Mouse (Mus musculus): ENCODE measurements around the gene Lrrc74a. TPM values are rescaled to one million over a fixed set of nuclear protein-coding genes. Genes with fewer than 3 reads are reported as not detected.

Gene Lrrc74a
- polyA plus RNA-seq, 1 experiment, result not detected

GRCm38 (mm10) chr12:86805315-86805714 lies 71.1 kb downstream of the Lrrc74a start:
- TF ChIP-seq TAL1 (IDR thresholded peaks at IDR 0.05; ENCODE audit: low read length) (no peak), GATA1 (IDR thresholded peaks at IDR 0.05; ENCODE audit: low read length) (no peak)
- Histone ChIP-seq H3K4me1 (ENCODE audit: control insufficient read depth) (peaks cover 23% of the 10 kb centered on the region), H3K4me3 (replicated peaks) (no peak overlapping the region), H3K9me3 (ENCODE audit: control insufficient read depth, low read length) (no peaks in the 10 kb centered on the region), H3K36me3 (ENCODE audit: control insufficient read depth) (no peaks in the 10 kb centered on the region), H3K27me3 (ENCODE audit: control insufficient read depth) (peaks cover 62% of the 10 kb centered on the region)

DNA sequence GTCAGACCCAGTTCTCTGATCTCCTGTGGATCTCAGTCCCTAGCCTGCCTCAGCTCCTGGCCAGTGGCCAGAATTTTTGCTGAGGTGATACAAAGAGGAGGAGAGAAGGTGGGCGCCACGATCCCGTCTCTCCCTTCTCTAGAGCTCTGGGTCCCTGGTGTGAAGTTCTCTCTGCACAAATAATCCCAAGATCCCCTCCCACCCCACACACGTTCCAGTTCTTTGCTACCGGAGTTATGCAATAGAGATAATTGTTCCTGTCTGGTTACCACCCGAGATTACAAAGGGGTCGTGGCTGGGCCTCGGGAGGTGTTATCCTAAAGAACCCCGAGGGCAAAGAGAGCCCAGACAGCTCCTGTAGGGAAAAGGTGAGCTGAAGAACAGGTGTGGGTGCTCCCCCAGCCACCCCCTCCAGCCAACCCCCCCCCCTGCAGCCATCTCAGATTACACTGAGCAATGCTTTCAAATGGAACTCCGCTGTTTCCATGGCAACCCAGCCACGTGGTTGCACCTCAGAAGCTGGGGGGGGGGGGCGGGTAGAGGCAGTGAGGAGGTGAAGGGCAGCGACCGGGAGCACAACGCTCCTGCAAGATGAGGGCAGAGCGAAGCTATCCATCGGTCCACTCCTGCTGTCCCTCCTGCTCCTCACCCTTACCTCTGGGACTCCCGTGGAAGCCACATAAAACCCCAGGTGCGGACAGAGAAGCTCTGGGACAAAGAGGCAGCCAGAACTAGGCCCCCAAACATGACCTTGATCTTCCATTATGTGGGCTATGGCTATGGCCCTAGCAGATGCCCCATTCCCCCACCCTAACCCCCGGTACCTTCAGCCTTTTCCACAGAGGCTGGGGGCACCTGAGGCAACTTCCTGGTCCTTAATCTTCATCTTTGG lies 72.1 kb downstream of the Lrrc74a start:
- no peak overlapping the region for H3K4me3 ChIP-seq (replicated peaks)
- H3K4me1 ChIP-seq (ENCODE audit: control insufficient read depth), result peaks cover 17% of the 10 kb centered on the region
- no peaks in the 10 kb centered on the region for H3K9me3 ChIP-seq (ENCODE audit: control insufficient read depth, low read length)
- H3K36me3 ChIP-seq (ENCODE audit: control insufficient read depth), result no peaks in the 10 kb centered on the region
- TF ChIP-seq GATA1 (IDR thresholded peaks at IDR 0.05; ENCODE audit: low read length) (no peak), TAL1 (IDR thresholded peaks at IDR 0.05; ENCODE audit: low read length) (no peak)
- H3K27me3 ChIP-seq (ENCODE audit: control insufficient read depth), result peaks cover 61% of the 10 kb centered on the region

DNA sequence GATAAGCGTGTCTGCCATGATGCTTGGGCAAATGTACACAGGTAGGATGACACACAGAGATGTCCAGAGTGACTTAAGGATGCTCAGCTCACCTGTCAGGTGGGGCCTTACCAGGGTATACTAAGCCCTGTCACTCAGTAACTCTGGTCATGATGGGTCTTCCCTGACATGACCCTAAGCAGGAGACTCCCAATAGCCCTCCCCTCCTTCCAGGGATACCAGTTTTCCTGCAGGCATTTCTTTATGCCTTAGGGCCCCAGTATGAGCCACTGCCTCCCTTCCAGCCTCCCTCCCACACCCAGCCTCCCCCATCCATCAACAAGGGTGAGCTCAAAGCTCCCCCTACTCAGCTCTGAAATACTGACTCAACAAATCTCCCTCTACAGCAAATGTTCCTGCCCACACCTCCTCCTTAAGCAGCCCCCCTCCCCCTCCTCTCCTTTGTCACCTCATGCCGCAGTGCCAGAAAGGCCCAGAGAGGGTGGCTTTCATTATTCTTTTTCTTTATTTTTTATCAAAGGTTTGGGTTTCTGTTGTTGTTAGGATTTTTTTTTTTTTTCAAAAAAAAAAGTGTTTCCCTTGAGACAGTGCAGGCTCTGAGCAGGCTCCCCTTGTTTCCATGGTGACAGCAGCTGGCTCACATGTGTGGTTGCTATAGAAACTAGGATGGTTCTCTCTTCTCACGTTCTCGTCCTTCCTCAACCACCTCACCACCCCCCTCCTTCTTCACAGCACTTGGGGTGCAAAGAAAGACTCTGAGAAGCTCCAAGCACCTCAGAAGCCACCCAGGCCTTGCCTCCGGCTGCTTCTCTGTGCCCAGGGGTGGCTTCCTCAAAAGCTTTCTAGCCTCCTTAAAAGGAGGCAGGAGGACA lies 73.0 kb downstream of the Lrrc74a start:
- H3K4me3 ChIP-seq (replicated peaks), result no peak overlapping the region
- no peaks in the 10 kb centered on the region for H3K9me3 ChIP-seq (ENCODE audit: control insufficient read depth, low read length)
- TF ChIP-seq TAL1 (IDR thresholded peaks at IDR 0.05; ENCODE audit: low read length) (no peak), GATA1 (IDR thresholded peaks at IDR 0.05; ENCODE audit: low read length) (no peak)
- H3K27me3 ChIP-seq (ENCODE audit: control insufficient read depth), result peaks cover 52% of the 10 kb centered on the region
- H3K4me1 ChIP-seq (ENCODE audit: control insufficient read depth), result peaks cover 8% of the 10 kb centered on the region
- no peaks in the 10 kb centered on the region for H3K36me3 ChIP-seq (ENCODE audit: control insufficient read depth)

GRCm38 (mm10) chr12:86807795-86808128 lies 73.6 kb downstream of the Lrrc74a start:
- Histone ChIP-seq H3K36me3 (ENCODE audit: control insufficient read depth) (no peaks in the 10 kb centered on the region), H3K4me3 (replicated peaks) (no peak overlapping the region), H3K4me1 (ENCODE audit: control insufficient read depth) (peaks cover 3% of the 10 kb centered on the region), H3K27me3 (ENCODE audit: control insufficient read depth) (peaks cover 47% of the 10 kb centered on the region), H3K9me3 (ENCODE audit: control insufficient read depth, low read length) (no peaks in the 10 kb centered on the region)
- no peak for TF ChIP-seq GATA1 (IDR thresholded peaks at IDR 0.05; ENCODE audit: low read length)
- TF ChIP-seq TAL1 (IDR thresholded peaks at IDR 0.05; ENCODE audit: low read length), result no peak

DNA sequence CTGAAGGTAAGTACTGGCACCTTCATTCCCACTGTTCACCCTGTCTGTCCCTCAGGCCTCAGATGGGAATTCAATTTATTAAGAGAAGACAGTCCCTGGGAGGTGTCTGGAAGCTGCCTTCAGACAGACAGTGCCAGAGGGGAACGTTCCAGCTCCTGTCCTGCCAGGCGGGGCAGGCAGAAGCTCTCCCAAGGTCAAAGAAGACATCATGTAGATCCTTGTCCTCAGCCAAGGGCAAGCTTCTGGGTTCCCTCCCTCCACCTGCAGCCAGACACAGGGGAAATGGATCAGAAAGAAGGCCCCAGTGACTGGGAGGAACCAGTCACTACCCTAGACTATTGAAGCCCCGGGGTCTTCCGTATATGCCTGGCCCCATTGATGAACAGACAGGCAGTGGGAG lies 74.7 kb downstream of the Lrrc74a start:
- TF ChIP-seq GATA1 (IDR thresholded peaks at IDR 0.05; ENCODE audit: low read length) (no peak), TAL1 (IDR thresholded peaks at IDR 0.05; ENCODE audit: low read length) (no peak)
- H3K4me3 ChIP-seq (replicated peaks), result no peak overlapping the region
- peaks cover 3% of the 10 kb centered on the region for H3K4me1 ChIP-seq (ENCODE audit: control insufficient read depth)
- H3K27me3 ChIP-seq (ENCODE audit: control insufficient read depth), result peaks cover 36% of the 10 kb centered on the region
- no peaks in the 10 kb centered on the region for H3K36me3 ChIP-seq (ENCODE audit: control insufficient read depth)
- no peaks in the 10 kb centered on the region for H3K9me3 ChIP-seq (ENCODE audit: control insufficient read depth, low read length)

GRCm38 (mm10) chr12:86810040-86810439 lies 75.9 kb downstream of the Lrrc74a start:
- Histone ChIP-seq H3K27me3 (ENCODE audit: control insufficient read depth) (peaks cover 24% of the 10 kb centered on the region), H3K9me3 (ENCODE audit: control insufficient read depth, low read length) (no peaks in the 10 kb centered on the region), H3K4me1 (ENCODE audit: control insufficient read depth) (peaks cover 3% of the 10 kb centered on the region), H3K4me3 (replicated peaks) (no peak overlapping the region), H3K36me3 (ENCODE audit: control insufficient read depth) (no peaks in the 10 kb centered on the region)
- TF ChIP-seq TAL1 (IDR thresholded peaks at IDR 0.05; ENCODE audit: low read length) (no peak), GATA1 (IDR thresholded peaks at IDR 0.05; ENCODE audit: low read length) (no peak)

DNA sequence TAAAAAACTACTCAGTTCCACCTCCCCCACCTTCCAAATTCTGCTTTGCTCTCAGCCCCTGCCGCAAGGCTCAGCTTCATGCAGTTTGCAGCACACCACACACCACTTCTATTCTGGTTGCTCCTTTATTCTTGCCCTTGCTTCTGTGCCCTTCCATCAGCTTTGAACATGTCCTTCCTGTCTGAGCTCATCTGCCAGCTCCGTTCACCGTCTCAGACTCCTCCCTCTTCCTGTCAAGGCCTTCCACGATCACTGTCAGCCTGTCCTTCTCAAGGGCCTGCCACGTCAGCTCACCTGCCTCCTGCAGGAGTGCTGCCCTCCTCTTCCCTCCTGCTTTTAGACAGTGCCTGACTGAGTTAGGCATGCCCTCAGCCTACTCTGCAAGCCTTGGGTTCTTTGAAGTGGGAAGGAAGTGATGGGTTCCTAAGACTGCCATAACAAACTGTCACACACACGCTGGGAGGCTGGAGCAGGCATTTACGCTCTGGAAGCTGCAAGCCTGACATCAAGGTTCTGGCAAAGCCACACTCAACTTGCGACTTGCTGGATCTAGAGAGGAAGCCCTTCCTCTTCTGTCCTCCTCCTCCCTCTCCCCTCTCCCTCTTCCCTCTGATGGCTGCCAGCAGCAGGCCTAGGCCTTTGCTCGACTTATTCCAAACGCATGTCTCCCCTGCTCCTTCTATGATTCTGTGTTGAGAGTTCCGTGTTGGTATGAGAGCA lies 76.7 kb downstream of the Lrrc74a start:
- Histone ChIP-seq H3K9me3 (ENCODE audit: control insufficient read depth, low read length) (no peaks in the 10 kb centered on the region), H3K27me3 (ENCODE audit: control insufficient read depth) (peaks cover 16% of the 10 kb centered on the region), H3K4me1 (ENCODE audit: control insufficient read depth) (peaks cover 4% of the 10 kb centered on the region), H3K4me3 (replicated peaks) (no peak overlapping the region), H3K36me3 (ENCODE audit: control insufficient read depth) (no peaks in the 10 kb centered on the region)
- TF ChIP-seq GATA1 (IDR thresholded peaks at IDR 0.05; ENCODE audit: low read length) (no peak), TAL1 (IDR thresholded peaks at IDR 0.05; ENCODE audit: low read length) (no peak)

DNA sequence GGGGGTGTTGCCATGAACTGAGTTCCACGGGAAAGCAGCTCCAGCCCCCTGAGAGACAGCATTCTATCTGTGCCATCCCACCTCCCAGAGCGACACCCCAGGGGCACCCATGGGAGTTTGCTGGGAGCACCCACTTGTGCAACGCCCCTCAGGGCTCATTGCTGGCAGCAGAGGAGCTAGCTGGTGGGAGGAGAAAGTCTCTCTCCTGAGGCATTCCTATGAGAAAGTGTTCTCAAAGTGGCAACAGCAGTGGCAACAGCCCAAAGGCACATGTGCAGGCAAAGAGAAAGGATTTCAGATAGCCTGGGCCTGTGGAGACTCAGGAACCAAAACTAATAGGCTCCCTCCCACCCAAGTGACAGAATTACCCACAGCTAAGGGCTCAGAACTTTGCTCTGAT lies 78.6 kb downstream of the Lrrc74a start:
- peaks cover 18% of the 10 kb centered on the region for H3K4me1 ChIP-seq (ENCODE audit: control insufficient read depth)
- H3K9me3 ChIP-seq (ENCODE audit: control insufficient read depth, low read length), result no peaks in the 10 kb centered on the region
- peaks cover 7% of the 10 kb centered on the region for H3K27me3 ChIP-seq (ENCODE audit: control insufficient read depth)
- TF ChIP-seq GATA1 (IDR thresholded peaks at IDR 0.05; ENCODE audit: low read length) (no peak), TAL1 (IDR thresholded peaks at IDR 0.05; ENCODE audit: low read length) (no peak)
- H3K4me3 ChIP-seq (replicated peaks), result no peak overlapping the region
- H3K36me3 ChIP-seq (ENCODE audit: control insufficient read depth), result no peaks in the 10 kb centered on the region

Other genes with a start within 250 kb of the Lrrc74a start
- gene Vash1, start 55.7 kb upstream of the Lrrc74a start, polyA plus RNA-seq (2012), result 0.06 TPM in 1 of 2 replicates, not detected in the other
- 0.01 TPM in 1 of 2 replicates, not detected in the other for gene Angel1, start 7.9 kb upstream of the Lrrc74a start, polyA plus RNA-seq (2012)
- 0.04 and 0.05 TPM in 2 replicates for gene Irf2bpl, start 150.4 kb downstream of the Lrrc74a start, polyA plus RNA-seq (2012)
- 0.42 and 0.61 TPM in 2 replicates for gene Cipc, start 212.7 kb downstream of the Lrrc74a start, polyA plus RNA-seq (2012)